Mouse (Mus musculus) right cerebral cortex, postnatal 10 days (tissue): ENCODE data around the gene Bmp7.

Experiments used
- DNase-seq, 2 experiments: peaks; one replicate each; pipeline ENCODE4 v3.0.0; 2021; ENCODE audit warnings: low spot score in 2 of 2

Gene Bmp7

GRCm38 (mm10) chr2:172940003-172940798 is at the start of gene Bmp7:
TSS of gene Bmp7 (minus strand) at chr2:172940321.
- peak; percentile 69 to 76 for DNase-seq

- DNase-seq = no peak
Measured at GRCm38 (mm10) chr2:172982776-172983561, 42.8 kb upstream of the Bmp7 start.

DNA sequence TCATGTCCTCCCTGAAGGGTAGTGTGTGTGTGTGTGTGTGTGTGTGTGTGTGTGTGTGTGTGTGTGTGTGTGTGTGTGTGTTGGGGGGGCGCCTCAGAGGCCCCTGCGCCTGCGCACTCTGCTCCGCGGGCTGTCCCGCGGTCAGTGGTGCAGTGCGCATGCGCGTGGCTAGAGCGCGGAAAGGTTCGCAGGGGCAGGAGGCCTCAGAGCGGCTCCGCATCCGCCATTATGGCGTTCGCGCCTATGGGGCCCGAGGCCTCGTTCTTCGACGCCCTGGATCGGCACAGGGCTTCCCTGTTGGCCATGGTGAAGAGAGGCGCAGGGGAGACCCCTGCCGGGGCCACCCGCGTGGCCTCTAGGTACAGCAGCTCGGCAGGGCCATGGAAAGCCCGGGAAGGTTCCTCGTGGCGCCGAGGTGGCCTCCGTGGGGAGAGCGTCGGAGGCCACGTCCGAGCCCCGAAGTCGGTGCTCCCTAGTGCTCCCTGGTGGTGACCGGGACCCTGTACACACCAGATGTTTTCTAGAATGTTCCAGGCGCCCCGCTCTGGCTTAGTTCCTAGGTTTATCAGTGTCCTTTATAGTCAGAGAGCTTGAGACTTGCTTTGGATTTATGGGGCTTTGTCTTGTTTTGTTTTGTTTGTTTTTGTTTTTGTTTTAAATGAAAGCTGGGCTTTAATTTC is 39.7 kb upstream of the Bmp7 start:
- DNase-seq = peak in 1 of 2 experiments; percentile 27

- no peak for DNase-seq
Measured at GRCm38 (mm10) chr2:172978131-172978633, 38.1 kb upstream of the Bmp7 start.

GRCm38 (mm10) chr2:172977409-172978130 is 37.4 kb upstream of the Bmp7 start, which contains the start of gene Spo11:
TSS of gene Spo11 (plus strand) at chr2:172977700.
- no peak for DNase-seq

GRCm38 (mm10) chr2:172976661-172977238 is 36.6 kb upstream of the Bmp7 start:
- DNase-seq = no peak

GRCm38 (mm10) chr2:172975159-172975558 is 35.0 kb upstream of the Bmp7 start:
- no peak for DNase-seq

DNA sequence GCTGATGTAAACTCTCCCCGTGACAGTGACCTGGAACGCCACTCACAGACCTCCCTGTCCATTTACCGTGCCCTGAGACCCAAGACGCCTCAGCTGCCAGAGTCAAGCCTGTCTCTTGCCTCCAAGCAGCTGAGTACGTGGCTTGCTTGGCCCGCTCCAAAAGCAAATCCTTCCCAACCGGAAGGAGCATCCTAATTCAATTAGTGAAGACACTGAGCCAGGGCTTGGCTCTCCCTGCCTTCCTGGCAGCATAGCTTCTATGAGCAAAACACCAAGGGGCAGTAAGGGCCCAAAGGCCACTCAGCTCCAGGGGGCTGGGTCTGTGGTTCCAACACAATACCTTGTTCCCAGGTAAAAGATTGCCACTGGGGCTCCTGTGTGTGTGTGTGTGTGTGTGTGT is 34.6 kb upstream of the Bmp7 start:
- DNase-seq = no peak

DNA sequence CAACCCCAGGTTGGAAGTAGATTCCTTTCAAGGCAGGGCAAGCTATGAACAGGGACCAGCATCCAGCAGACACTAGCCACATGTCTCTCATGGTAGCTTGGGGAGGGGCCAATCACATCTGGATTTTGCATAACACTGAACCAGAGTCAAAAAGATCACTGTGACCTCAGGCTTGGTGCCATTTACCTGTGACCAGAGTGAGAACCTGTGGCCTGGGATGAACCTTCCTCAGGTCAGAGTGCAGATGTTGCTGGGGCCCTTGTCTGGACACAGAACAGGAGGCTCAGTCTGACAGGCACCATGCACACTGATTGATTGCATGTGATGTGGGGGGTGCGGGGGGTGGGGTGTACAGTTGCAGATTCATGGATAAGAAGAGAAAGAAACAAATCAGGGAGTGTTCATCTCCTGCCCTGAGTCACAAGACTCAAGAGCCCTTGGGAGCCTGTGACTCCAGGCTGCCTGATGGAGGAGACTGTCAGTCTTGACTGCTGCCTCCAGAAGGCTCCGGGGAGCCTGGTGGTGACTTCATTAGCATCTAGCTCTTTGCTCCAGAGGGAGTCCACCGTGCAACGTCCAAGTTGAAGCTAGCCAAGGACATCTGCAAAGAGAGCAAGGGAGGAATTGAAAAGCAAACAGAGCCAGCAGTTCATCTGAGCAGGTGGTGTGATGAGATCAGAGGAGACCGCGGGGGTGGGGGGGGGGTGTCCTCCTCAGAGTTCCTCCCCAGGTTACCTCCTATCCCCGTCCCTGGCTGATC is 33.9 kb upstream of the Bmp7 start:
- DNase-seq = no peak

GRCm38 (mm10) chr2:172971865-172972264 is 31.7 kb upstream of the Bmp7 start:
- no peak for DNase-seq

DNA sequence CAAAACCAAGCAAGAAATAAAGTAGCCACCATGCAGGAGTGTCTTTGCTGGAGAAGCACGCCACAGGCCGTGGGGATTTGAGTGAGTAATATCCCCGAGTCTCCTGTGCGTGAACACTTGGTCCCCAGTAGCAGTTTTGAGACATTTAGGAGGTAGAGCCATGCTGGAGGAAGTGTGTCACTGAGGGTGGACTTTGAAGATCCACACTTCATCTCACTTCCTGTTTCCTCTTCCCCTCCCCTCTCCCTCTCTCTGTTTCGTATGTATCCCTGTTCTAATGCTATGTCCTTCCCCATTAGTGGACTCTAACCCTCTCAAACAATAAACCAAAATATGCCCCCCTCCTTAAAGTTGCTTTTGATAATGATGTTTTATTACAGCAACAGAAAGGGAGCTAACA is 26.4 kb upstream of the Bmp7 start:
- DNase-seq = no peak

- DNase-seq = no peak
Measured at GRCm38 (mm10) chr2:172965249-172965648, 25.1 kb upstream of the Bmp7 start.

GRCm38 (mm10) chr2:172961211-172961610 is 21.1 kb upstream of the Bmp7 start:
- no peak for DNase-seq

DNA sequence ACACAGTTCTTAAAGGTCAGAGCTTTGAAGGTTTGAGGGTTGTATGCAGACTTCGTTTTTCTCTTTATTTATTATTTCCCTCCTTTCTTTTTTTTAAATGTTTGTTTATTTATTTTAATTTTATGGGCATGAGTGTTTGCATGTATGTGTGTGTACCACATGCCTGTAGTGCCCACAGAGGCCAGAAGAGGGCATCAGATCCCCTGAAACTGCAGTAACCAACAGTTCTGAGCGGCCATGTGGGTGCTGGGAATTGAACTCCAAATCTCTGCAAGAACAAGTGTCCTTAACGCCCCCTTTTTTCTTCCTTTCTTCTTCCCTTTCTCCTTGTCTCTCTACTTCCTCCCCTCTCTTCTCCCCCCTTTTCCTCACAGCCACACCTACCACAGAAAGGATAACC is 20.2 kb upstream of the Bmp7 start:
- DNase-seq = no peak

- no peak for DNase-seq
Measured at GRCm38 (mm10) chr2:172959006-172959768, 19.1 kb upstream of the Bmp7 start.

GRCm38 (mm10) chr2:172958579-172958978 is 18.5 kb upstream of the Bmp7 start:
- DNase-seq = peak; percentile 55 to 58

DNA sequence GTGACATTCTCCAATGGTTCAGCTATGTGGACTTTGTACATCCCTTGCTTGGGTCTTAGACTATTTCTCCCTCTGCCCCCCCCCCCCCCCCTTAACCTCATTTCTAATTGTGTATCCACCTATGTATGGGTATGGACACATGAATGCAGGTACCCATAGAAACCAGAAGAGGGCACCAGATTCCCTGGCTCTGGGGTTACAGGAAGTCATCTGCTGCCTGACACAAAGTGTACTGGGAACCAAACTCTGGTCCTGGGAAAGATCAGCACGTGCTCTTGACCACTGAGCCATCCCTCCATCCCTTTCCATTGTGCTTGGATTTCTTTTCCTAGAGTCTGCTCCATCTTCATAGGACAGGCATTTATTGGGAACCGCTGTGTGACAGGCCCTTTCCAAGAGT is 11.9 kb upstream of the Bmp7 start:
- DNase-seq = no peak

GRCm38 (mm10) chr2:172950722-172951121 is 10.6 kb upstream of the Bmp7 start:
- DNase-seq = no peak

DNA sequence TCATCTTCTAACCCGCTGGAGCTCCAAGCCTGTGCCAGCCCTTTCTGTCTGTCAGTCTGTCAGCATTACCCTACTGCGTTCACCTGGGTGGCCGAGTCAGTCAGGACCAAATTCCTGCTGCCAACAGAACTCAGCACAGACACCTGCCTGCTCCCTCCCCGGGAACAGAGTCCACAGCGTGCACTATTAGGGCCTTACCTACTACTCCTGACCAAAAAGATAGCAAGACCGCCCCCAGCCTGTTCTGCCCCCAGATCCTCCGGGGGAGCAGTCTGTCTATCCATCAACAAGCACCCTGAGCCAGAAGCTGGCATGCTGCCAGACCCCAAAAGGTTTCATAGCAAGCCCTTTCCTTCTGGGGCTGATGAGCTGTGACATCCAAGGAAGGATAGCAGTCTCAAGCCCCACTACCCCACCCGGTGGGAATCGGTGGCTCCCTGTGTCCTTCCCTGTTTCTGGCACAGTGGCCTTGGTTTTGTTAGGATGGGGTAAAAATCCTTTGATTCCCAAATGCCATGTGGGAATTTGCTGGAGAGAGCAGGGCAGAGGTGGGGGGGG is 10.1 kb upstream of the Bmp7 start:
- no peak for DNase-seq
